Mouse (Mus musculus) liver, embryonic 15.5 days (tissue): ENCODE results near the gene AB124611. TPM values are rescaled to one million over a fixed set of nuclear protein-coding genes. Genes with fewer than 3 reads are reported as not detected.
"Not testable (repeated sequence)": the region's sequence is repeated elsewhere in the genome, so short reads cannot be mapped to it uniquely, and the experiment has no call there.

Experiments
- ATAC-seq: fragments of 200-750 bp; cut with Nextera tagmentation; 2 replicates; pipeline ENCODE4 v1.8.0; 2017; ENCODE audit warnings: moderate number of reproducible peaks, mild to moderate bottlenecking, moderate library complexity; ENCODE audit not compliant: insufficient read depth
- H3K27ac ChIP-seq: fragments of 300-500 bp; sonication (generic); replicated peaks from 2 replicates; pipeline ENCODE4 v1.5.1; 2015; ENCODE audit warnings: mild to moderate bottlenecking, inconsistent platforms
- H3K27me3 ChIP-seq: fragments of 300-500 bp; sonication (generic); 2 replicates; pipeline ENCODE4 v1.6.1; 2015; ENCODE audit warnings: mild to moderate bottlenecking, inconsistent platforms
- H3K36me3 ChIP-seq: fragments of 300-500 bp; sonication (generic); replicated peaks from 2 replicates; pipeline ENCODE4 v1.6.1; 2015; ENCODE audit warnings: moderate library complexity, mild to moderate bottlenecking, inconsistent platforms
- H3K4me1 ChIP-seq: fragments of 300-500 bp; sonication (generic); replicated peaks from 2 replicates; pipeline ENCODE4 v1.6.1; 2015; ENCODE audit warnings: inconsistent platforms
- H3K4me2 ChIP-seq: fragments of 300-500 bp; sonication (generic); 2 replicates; pipeline ENCODE4 v1.6.1; 2015; ENCODE audit warnings: moderate library complexity, mild to moderate bottlenecking, inconsistent platforms
- H3K4me3 ChIP-seq: fragments of 300-500 bp; sonication (generic); replicated peaks from 2 replicates; pipeline ENCODE4 v1.5.1; 2015; ENCODE audit warnings: mild to moderate bottlenecking, inconsistent platforms
- H3K9ac ChIP-seq: fragments of 300-500 bp; sonication (generic); 2 replicates; pipeline ENCODE4 v1.6.1; 2015; ENCODE audit warnings: moderate library complexity, mild to moderate bottlenecking, inconsistent platforms
- H3K9me3 ChIP-seq: fragments of 300-500 bp; sonication (generic); replicated peaks from 2 replicates; pipeline ENCODE4 v1.6.1; 2016; ENCODE audit warnings: inconsistent platforms
- WGBS: fragments of 180-500 bp; shearing (Covaris S2); methylation state at CpG from one replicate; pipeline ENCODE4 v1.1.7; 2015; ENCODE audit warnings: mixed read lengths; ENCODE audit not compliant: insufficient replicate concordance; 5-methylcytosine and 5-hydroxymethylcytosine counted together
- polyA plus RNA-seq: library from polyadenylated mRNA; unstranded; fragments of >200 nt; fragmentation: Nextera tagmentation; extraction: Ambion mirVana; gene quantifications from 2 replicates; pipeline ENCODE4 v1.2.1, GENCODE M21; 2015

Gene AB124611
- polyA plus RNA-seq, 1 experiment from 2014 or later, result 9.5 TPM

DNA sequence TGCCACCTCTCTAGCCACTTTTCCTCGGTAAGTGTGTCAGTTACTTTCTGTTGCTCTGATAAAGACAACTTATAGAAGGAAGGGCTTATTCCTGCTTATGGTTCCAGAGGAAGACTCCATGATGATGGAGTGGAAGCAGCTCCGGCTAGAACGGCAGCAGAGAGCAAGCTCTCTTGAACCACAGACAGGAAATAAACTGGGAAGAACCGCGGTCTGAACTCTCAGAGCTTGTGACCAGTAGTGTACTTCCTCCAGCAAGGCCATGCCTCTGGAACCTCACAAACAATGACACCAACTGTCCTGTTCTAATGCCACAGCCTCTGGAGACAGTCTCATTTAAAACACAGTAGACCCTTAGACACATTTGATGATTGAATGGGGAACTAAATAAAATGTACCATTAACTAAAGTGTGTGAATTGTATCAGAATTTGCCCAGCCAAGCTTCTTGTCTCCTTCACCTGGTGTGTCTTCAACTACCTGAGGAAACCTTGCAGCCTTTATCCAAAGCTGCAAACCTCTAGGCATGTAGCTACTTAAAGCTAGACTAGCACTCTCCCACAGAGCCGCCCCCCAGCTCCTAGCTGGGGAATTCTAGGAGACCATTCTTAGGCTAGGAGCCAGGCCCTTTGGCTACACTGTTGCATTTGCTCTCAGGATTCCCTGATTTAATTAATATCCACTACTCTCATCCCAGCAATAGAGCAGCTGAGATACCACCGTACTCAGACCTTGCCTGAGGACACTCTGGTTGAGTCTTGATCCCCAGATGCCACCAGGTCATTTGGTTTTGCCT, 637 bp upstream of the AB124611 start:
- no peaks in the 10 kb centered on the region for H3K9me3 ChIP-seq
- no peak for ATAC-seq
- no peaks in the 10 kb centered on the region for H3K4me1 ChIP-seq
- peak overlapping the region; percentile 29 for H3K4me2 ChIP-seq
- H3K36me3 ChIP-seq, result no peaks in the 10 kb centered on the region
- no peak overlapping the region for H3K9ac ChIP-seq
- H3K27me3 ChIP-seq, result no peaks in the 10 kb centered on the region
- no peak overlapping the region for H3K4me3 ChIP-seq
- peak overlapping the region; percentile 70 for H3K27ac ChIP-seq
- 31% methylated on average over 7 of the region's 7 CpGs for WGBS

DNA sequence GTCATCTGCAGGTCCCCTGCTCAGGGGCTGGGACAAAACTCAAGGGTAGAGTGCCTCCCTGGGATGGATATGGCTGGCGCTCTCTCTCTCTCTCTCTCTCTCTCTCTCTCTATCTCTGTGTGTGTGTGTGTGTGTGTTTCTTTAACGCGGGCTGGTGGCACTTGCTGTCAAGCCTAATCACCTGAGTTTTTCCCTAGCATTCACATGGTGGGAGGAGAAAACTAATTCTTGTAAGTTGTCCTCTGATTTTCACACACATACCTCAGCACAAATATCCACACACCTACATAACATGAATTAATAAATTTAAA, 613 bp downstream of the AB124611 start:
- H3K4me1 ChIP-seq, result no peaks in the 10 kb centered on the region
- peak overlapping the region; percentile 39 for H3K4me3 ChIP-seq
- H3K27ac ChIP-seq, result peak overlapping the region; percentile 70; the same call in 1 of the 2 replicates
- 30% methylated on average over 3 of the region's 3 CpGs for WGBS
- no peaks in the 10 kb centered on the region for H3K9me3 ChIP-seq
- H3K27me3 ChIP-seq, result no peaks in the 10 kb centered on the region
- no peak overlapping the region for H3K4me2 ChIP-seq
- no peak for ATAC-seq
- no peak overlapping the region for H3K9ac ChIP-seq
- no peaks in the 10 kb centered on the region for H3K36me3 ChIP-seq

DNA sequence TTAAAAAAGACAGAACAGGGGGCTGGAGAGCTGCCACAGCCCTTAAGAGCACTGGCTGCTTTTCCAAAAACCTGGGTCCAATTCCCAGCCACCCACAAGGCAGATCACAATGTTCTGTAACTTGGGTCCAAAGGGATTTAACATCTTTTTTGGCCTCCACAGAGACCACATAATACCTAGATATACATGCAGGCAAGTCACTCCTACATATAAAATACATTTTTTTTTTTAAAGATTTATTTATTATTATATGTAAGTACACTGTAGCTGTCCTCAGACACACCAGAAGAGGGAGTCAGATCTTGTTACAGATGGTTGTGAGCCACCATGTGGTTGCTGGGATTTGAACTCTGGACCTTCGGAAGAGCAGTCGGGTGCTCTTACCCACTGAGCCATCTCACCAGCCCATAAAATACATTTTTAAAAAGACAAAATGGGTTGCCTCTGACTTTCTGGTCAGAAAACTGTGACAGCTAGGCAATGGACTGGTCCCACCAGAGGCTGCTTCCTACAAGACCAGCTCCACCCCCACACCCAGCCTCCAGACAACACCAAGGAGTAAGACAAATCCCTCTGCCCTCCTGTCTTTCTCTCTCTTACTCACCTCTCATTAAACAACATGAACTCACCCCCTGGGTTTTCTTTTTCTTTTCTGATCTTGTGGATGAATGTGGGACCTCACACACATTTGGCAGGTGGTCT, 1.3 kb downstream of the AB124611 start:
- H3K4me3 ChIP-seq, result 0 out of 2 replicates have a peak overlapping the region, but pooled peaks have one; percentile 39
- no peaks in the 10 kb centered on the region for H3K4me1 ChIP-seq
- no peak overlapping the region for H3K9ac ChIP-seq
- no peak for ATAC-seq
- 0 out of 2 replicates have a peak overlapping the region, but pooled peaks have one; percentile 14 for H3K27ac ChIP-seq
- no peaks in the 10 kb centered on the region for H3K36me3 ChIP-seq
- 86% methylated on average over 2 of the region's 2 CpGs for WGBS
- peak overlapping the region; percentile 25; the same call in 1 of the 2 replicates for H3K4me2 ChIP-seq
- no peaks in the 10 kb centered on the region for H3K9me3 ChIP-seq
- H3K27me3 ChIP-seq, result no peaks in the 10 kb centered on the region

DNA sequence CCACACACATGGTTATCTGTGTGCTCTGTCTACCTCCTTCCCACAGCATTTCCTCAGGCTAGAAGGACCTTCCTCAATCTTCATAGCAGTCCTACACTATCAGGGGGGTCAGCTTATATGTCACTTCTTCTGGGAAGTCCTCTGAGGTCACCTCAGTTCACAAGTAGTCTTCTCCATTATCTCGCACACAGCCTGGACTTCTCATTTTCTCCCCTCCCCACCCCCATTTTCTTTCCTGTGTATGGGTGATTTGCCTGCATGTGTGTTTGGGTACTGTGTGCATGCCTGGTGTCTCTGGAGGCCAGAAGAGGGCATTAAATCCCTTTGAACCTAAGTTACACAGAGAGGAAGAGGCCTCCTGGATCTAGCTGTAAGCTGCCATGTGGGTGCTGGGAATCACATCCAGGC, 1.9 kb downstream of the AB124611 start:
- 14% methylated on average over 1 of the region's 1 CpGs for WGBS
- Histone ChIP-seq H3K4me3 (no peak overlapping the region), H3K36me3 (no peaks in the 10 kb centered on the region), H3K4me1 (no peaks in the 10 kb centered on the region), H3K27me3 (no peaks in the 10 kb centered on the region), H3K27ac (0 out of 2 replicates have a peak overlapping the region, but pooled peaks have one; percentile 14), H3K9me3 (no peaks in the 10 kb centered on the region), H3K9ac (no peak overlapping the region), H3K4me2 (peak overlapping the region; percentile 25; the same call in 1 of the 2 replicates)
- peak; percentile 53 for ATAC-seq

DNA sequence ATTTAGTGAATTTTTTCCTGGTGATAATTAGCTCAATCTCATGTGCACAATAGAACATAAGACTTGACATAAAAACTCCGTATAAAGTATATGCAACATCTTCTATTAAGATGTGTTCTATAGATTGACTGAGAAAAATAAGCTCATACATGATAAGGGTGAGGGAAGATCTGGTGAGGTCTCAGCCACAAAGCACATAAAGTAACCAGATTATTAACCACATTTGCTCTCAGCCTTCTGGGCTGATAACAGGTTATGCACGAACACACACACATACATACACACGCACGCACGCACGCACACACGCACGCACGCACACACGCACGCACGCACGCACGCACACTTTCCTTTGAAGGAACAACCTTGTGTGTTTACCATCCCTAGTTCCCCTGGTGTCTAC, 10.5 kb downstream of the AB124611 start:
- no peaks in the 10 kb centered on the region for H3K36me3 ChIP-seq
- ATAC-seq, result no peak
- H3K9ac ChIP-seq, result no peak overlapping the region
- WGBS, result 60% methylated on average over 14 of the region's 14 CpGs
- no peaks in the 10 kb centered on the region for H3K27me3 ChIP-seq
- peaks cover 20% of the 10 kb centered on the region for H3K4me1 ChIP-seq
- H3K4me2 ChIP-seq, result no peak overlapping the region
- no peak overlapping the region for H3K27ac ChIP-seq
- H3K4me3 ChIP-seq, result no peak overlapping the region
- no peaks in the 10 kb centered on the region for H3K9me3 ChIP-seq

DNA sequence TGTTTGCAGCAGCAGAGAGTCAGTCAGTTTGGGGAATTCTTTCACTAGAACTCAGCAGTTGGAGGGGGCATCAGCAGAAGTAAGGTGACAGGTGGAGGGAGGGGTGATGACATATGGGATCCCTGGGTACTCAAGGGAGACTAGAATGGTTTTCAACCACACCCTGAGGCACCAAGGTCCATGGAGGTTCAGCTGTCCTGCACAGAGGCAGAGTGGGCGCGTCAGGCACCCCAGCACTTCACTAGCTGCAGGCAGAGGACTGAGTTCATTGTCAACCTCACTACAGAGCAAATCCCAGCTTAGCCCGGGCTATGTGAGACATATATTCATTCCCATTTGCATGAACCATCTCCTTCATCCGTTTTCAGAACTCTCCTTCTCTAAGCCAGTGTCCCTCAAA, 11.0 kb downstream of the AB124611 start:
- ATAC-seq, result no peak
- no peak overlapping the region for H3K9ac ChIP-seq
- H3K27ac ChIP-seq, result no peak overlapping the region
- 62% methylated on average over 4 of the region's 4 CpGs for WGBS
- H3K9me3 ChIP-seq, result no peaks in the 10 kb centered on the region
- H3K36me3 ChIP-seq, result no peaks in the 10 kb centered on the region
- H3K4me1 ChIP-seq, result peaks cover 20% of the 10 kb centered on the region
- H3K27me3 ChIP-seq, result no peaks in the 10 kb centered on the region
- H3K4me3 ChIP-seq, result no peak overlapping the region
- no peak overlapping the region for H3K4me2 ChIP-seq

DNA sequence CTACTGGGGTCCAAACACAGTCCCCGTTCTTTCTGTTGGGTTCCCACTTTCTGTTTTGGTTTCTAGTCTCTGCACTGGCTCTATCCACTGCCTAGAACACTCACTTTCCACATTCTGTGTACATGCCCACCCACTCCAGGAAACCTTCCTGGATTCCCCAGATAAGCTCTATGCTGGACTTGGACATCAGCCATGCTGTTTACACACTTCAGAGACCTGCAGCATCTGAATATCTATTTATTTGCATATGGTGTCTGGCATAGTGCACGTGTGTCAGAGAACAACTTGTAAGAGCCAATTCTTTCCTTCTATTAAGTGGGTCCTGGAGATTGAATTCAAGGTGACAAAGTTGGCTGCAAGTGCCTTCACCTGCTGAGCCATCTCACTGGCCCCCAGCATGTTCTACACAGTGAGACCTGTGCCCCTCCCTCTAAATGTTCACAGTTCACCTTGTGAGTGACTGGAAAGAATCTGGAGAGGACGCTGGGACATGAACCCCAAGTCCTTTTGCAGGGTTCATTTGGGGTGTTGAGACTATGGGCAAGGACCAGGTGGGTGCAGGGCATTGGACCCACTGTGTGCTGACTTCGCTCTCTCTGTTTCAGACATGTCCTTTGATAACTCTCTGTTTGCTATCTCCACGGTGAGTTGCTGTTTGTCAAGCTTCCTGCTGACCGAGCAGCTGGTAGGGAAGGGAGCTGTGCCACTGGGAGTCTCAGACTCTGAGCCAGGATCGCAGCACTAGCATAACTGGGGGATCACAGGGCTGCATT, 14.2 kb downstream of the AB124611 start:
- no peaks in the 10 kb centered on the region for H3K27me3 ChIP-seq
- no peak for ATAC-seq
- no peak overlapping the region for H3K4me3 ChIP-seq
- H3K4me1 ChIP-seq, result peaks cover 26% of the 10 kb centered on the region
- no peaks in the 10 kb centered on the region for H3K9me3 ChIP-seq
- WGBS, result 49% methylated on average over 7 of the region's 7 CpGs
- no peak overlapping the region for H3K27ac ChIP-seq
- no peak overlapping the region for H3K4me2 ChIP-seq
- H3K36me3 ChIP-seq, result no peaks in the 10 kb centered on the region
- no peak overlapping the region for H3K9ac ChIP-seq

DNA sequence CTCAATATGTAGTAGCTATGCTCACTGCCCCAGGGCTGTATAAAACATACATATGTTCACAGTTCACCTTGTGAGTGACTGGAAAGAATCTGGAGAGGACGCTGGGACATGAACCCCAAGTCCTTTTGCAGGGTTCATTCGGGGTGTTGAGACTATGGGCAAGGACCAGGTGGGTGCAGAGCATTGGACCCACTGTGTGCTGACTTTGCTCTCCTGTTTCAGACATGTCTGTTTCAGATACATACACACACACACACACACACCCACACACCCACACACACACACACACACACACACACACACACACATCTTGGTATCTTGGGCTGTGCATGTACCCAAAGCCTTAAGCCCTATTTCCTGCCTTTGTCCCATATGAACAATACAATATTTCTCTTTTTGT, 16.0 kb downstream of the AB124611 start:
- H3K9ac ChIP-seq, H3K27ac ChIP-seq, H3K9me3 ChIP-seq, H3K27me3 ChIP-seq, ATAC-seq, H3K4me2 ChIP-seq, H3K4me3 ChIP-seq, H3K36me3 ChIP-seq: not testable (repeated sequence)
- peaks cover 28% of the 10 kb centered on the region for H3K4me1 ChIP-seq
- 80% methylated on average over 2 of the region's 2 CpGs for WGBS

DNA sequence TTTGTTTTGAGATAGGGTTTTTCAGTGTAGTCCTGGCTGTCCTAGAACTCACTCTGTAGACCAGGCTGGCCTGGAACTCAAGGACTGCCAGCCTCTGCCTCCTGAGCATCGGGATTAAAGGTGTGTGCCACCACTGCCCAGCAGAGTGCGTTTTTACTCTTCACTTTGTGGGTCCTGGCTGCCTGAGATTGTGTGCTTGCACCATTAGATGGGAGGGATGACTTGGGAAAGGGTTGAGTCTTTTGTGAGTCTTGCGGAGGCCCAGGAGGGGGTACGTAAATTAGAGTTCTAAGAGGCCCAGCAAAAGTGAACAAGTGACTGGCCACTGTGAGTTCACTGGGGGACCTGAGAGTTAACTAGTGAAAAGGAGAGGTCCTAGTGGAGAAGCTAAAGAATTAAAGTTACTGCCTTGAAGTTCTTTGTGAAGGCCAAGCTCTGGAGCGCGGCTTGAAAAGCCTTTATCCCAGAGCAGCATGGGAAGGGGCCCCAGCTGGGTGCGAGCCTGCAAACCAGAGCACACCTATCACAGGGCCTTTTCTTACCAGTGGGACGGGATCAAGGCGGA, 19.5 kb downstream of the AB124611 start:
- Histone ChIP-seq H3K4me1 (peaks cover 42% of the 10 kb centered on the region), H3K27ac (peak overlapping the region; percentile 95), H3K9ac (peak overlapping the region; percentile 69; the same call in 1 of the 2 replicates), H3K4me2 (peak overlapping the region; percentile 95), H3K27me3 (no peaks in the 10 kb centered on the region), H3K9me3 (no peaks in the 10 kb centered on the region), H3K4me3 (peak overlapping the region; percentile 78), H3K36me3 (peaks cover 9% of the 10 kb centered on the region)
- WGBS, result 16% methylated on average over 9 of the region's 9 CpGs
- ATAC-seq, result peak; percentile 53

DNA sequence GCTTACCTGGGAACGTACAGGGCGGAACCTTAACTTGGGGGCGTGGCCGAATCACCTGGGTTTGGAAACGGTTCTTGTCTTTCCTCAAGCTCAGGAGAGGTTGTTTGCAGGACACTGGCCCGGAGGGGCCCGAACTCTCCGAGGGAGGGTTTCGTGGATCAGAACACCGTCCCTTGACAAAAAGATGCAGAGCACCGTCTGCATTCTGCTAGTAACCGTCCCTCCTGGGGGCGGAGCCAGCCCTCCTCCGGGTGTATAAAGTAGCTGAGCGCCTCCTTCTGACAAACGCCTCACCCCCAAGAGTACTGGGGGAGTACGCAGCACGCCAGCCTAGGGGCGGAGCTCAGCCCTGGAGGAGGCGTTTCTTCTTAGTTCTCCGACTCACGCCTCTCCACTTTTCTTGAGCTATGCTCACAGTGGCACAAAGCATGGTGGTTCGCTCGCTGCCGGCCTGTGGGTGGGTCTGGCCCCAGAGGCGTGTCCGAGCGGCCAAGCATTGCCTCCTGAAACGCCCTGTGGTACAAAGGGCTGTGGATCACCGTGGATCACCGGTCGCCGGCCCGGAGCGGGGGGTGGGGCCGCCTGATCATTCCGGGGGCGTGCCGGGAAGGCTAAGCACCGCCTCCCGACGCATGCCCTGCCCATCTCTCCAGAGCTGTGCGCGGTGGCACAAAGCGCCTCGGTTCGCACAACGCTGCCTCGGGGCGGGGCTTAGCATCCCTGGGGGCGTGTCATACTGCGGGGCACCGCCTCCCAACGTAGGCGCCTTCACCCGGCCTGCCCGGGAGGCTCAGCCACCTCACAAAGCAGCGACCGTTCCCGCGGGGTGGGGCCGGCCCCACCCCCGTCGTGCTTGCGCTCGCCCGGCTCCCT, 20.2 kb downstream of the AB124611 start:
- WGBS, result under 1% methylated on average over 65 of the region's 67 CpGs
- H3K9me3 ChIP-seq, result no peaks in the 10 kb centered on the region
- peaks cover 45% of the 10 kb centered on the region for H3K4me1 ChIP-seq
- H3K27ac ChIP-seq, result peak overlapping the region; percentile 95
- H3K4me3 ChIP-seq, result peak overlapping the region; percentile 78
- H3K4me2 ChIP-seq, result peak overlapping the region; percentile 95
- peak; percentile 86 for ATAC-seq
- no peaks in the 10 kb centered on the region for H3K27me3 ChIP-seq
- peak overlapping the region; percentile 69 for H3K9ac ChIP-seq
- H3K36me3 ChIP-seq, result peaks cover 14% of the 10 kb centered on the region
